Mouse (Mus musculus) gastrocnemius, postnatal 14 days (tissue): ENCODE results near the gene Rad9b. TPM values are rescaled to one million over a fixed set of nuclear protein-coding genes. Genes with fewer than 3 reads are reported as not detected.
"Not testable (repeated sequence)": the region's sequence is repeated elsewhere in the genome, so short reads cannot be mapped to it uniquely, and the experiment has no call there.

ENCODE experiments used
- DNase-seq: peaks from one replicate; pipeline ENCODE4 v3.0.0; 2021; ENCODE audit warnings: mixed read lengths
- intact Hi-C: fragments of 180-260 bp; cut with DNase I; formaldehyde crosslinking; loops from one replicate; pipeline ENCODE4 v1.15.1; 2025; ENCODE audit warnings: low total_unique reads
- total RNA-seq, 2 experiments: library from RNA; stranded (reverse); gene quantifications; 2 replicates each; pipeline ENCODE4 v1.2.3; 2021

The Rad9b gene
- total RNA-seq, 2 experiments from 2014 or later: 0.47 to 0.73 TPM

- intact Hi-C loops: no loop called here
- DNase-seq: no peak
Observed at GRCm38 (mm10) chr5:122372878-122373277, 18.8 kb upstream of the Rad9b start.

GRCm38 (mm10) chr5:122372192-122372769, 18.2 kb upstream of the Rad9b start, which contains the start of gene Fam216a:
Gene Fam216a (minus strand): TSS chr5:122372364.
- DNase-seq: peak; percentile 99
- intact Hi-C loops: no loop called here

GRCm38 (mm10) chr5:122371591-122372191, 17.7 kb upstream of the Rad9b start, which contains the start of gene Gpn3:
Gene Gpn3 (plus strand): TSS chr5:122371876.
- DNase-seq: peak; percentile 47
- intact Hi-C loops: no loop called here

- intact Hi-C loops: no loop called here
- no peak for DNase-seq
Observed at GRCm38 (mm10) chr5:122354492-122355067, 547 bp upstream of the Rad9b start.

- intact Hi-C loops: loop anchor here (10.0 kb wide), 1 partner anchor 211 kb away; no protein-coding TSS in a partner anchor
- DNase-seq: no peak
Observed at GRCm38 (mm10) chr5:122345777-122346176, 8.3 kb downstream of the Rad9b start.

GRCm38 (mm10) chr5:122344260-122344659, 9.8 kb downstream of the Rad9b start:
- intact Hi-C loops: loop anchor here (10.0 kb wide), 1 partner anchor 209 kb away; no protein-coding TSS in a partner anchor
- DNase-seq: peak; percentile 66

GRCm38 (mm10) chr5:122343768-122344167, 10.3 kb downstream of the Rad9b start:
- intact Hi-C loops: loop anchor here (10.0 kb wide), 1 partner anchor 209 kb away; no protein-coding TSS in a partner anchor
- DNase-seq: no peak

GRCm38 (mm10) chr5:122342874-122343273, 11.2 kb downstream of the Rad9b start:
- intact Hi-C loops: loop anchor here (10.0 kb wide), 1 partner anchor 208 kb away; no protein-coding TSS in a partner anchor

GRCm38 (mm10) chr5:122336554-122337294, 17.3 kb downstream of the Rad9b start:
- intact Hi-C loops: no loop called here
- no peak for DNase-seq

More at GRCm38 (mm10) chr5:122342874-122343273, 11.2 kb downstream of the Rad9b start:
- DNase-seq: no peak

- intact Hi-C loops: no loop called here
- no peak for DNase-seq
Observed at GRCm38 (mm10) chr5:122334682-122335081, 19.4 kb downstream of the Rad9b start.

GRCm38 (mm10) chr5:122330269-122330668, 23.8 kb downstream of the Rad9b start:
- no peak for DNase-seq
- intact Hi-C loops: no loop called here

- DNase-seq: no peak
- intact Hi-C loops: no loop called here
Observed at GRCm38 (mm10) chr5:122327283-122327682, 26.8 kb downstream of the Rad9b start.

- DNase-seq: no peak
- intact Hi-C loops: no loop called here
Observed at GRCm38 (mm10) chr5:122325477-122325876, 28.6 kb downstream of the Rad9b start.

GRCm38 (mm10) chr5:122324608-122325431, 29.2 kb downstream of the Rad9b start:
- intact Hi-C loops: no loop called here
- no peak for DNase-seq

- no peak for DNase-seq
- intact Hi-C loops: no loop called here
Observed at GRCm38 (mm10) chr5:122323523-122323922, 30.5 kb downstream of the Rad9b start.

- no peak for DNase-seq
- intact Hi-C loops: no loop called here
Observed at GRCm38 (mm10) chr5:122320205-122320781, 33.7 kb downstream of the Rad9b start.

GRCm38 (mm10) chr5:122319474-122320204, 34.4 kb downstream of the Rad9b start:
- DNase-seq: peak; percentile 55
- intact Hi-C loops: no loop called here

GRCm38 (mm10) chr5:122318976-122319375, 35.1 kb downstream of the Rad9b start:
- DNase-seq, intact Hi-C loops: not testable (repeated sequence)
